Mouse (Mus musculus) retina, postnatal 1 day (tissue): ENCODE measurements around the gene Fam43a.

Source experiments
- DNase-seq: peaks from one replicate; pipeline ENCODE4 v3.0.0-alpha.2; 2012

The Fam43a gene

DNA sequence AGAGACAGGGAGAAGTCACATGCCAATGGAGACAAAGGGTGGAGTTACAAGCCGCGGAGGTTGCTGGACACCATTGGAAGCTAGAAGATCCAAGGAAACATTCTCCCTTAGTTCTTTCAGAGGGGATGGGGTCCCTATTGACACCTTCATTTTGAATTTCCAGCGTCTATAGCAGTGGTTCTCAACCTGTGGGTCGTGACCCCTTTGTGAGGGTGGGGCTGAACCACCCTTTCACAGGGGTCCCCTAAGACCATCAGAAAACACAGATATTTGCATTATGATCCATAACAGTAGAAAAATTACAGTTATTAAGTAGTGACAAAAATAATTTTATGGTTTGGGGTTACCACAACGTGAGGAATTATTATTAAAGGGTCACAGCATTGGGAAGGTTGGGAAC lies 30.0 kb downstream of the Fam43a start:
- no peak for DNase-seq

DNA sequence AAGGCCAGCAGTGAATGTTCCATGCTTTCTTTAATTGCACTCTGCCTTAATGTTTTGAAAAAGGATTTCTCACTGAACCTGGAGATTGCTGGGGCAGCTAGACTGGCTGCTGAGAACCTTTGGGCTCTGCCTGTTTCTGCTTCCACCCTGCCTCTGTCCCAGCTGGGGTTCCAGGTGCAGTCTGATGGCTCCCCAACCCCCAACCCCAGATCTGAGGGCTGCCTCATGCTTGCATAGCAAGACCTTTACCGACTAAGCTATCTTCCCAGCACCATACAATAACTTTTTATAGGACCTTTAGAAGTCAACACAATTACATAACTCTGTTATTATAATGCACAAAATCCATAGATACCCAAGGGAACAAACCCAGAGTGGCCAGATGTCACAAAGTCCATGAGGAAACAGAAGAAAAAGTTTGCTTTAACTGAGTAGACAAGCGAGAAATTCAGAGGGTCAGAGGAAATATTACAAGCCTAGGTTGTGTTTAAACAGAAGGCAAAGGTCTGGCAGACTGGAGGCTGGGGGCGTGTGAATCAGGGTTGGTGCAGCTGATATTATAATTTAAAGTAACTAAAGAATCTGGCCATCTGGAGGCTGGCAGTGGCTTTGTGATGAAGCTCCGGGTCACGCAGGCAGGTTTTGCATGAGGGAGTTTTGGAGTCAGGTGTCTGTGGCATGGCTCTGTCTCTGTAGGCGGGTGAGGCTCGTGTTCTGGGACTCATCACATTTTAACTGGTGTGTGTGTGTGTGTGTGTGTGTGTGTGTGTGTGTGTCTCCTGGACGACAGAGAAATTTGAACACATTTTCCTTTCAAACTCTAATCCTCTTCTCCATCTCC lies 34.6 kb downstream of the Fam43a start:
- DNase-seq: no peak

DNA sequence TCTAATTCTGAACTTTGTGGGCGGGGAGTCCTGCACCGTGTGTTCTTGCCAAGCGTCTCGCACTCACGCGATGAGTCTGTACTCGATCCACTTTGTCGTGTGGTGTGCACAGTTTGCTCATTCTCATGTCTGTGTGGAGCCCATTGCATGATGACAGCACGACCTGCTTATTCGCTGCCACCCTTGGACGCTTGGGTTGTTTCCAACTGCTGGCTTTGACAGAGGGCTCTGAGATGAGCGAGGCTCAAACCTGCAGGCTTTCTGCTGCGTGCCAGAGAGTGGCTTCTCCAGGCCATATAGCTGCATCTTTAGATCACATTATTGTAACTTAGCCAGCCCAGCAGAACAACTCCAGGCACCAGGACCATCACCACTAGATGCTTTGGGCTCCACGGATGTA lies 39.1 kb downstream of the Fam43a start:
- no peak for DNase-seq

DNA sequence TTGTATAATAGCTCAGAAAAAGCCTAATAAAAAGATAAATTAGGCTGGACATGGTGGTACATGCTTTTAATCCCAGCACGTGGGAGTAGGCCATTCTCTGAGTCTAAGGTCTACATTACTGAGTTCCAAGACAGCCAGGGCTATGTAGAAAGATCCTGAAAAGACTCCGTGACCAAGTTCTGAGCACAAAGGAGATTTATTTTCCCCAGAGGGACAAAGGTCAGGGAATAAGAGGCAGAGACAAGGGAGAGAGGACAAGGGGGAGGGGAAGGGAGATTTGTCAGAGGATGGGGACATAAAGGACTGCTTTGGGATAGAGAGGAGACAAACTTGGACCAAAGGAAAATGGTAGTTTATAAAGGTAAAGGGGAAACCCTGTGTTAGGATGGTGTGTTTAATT lies 41.1 kb downstream of the Fam43a start:
- DNase-seq: no peak

DNA sequence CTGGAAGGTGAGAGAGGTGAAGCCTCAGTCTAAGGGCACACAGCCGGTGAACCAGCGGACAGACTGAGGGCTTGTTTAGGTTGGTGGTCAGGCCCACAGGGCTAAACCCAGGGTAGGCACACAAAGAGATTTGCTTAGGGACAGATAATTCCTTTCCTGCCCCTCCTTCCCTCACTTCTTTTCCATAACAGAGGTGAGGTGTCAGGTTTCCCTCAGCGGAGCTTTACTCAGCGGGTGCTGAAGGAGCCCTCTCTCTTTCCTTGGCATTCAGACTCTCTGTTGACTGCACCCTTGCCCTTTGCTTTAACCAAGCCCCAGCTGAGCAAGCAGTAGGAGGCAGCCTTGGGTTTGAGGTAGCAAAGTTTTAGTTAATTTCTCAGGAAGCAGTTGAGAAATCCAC lies 41.9 kb downstream of the Fam43a start:
- no peak for DNase-seq

DNA sequence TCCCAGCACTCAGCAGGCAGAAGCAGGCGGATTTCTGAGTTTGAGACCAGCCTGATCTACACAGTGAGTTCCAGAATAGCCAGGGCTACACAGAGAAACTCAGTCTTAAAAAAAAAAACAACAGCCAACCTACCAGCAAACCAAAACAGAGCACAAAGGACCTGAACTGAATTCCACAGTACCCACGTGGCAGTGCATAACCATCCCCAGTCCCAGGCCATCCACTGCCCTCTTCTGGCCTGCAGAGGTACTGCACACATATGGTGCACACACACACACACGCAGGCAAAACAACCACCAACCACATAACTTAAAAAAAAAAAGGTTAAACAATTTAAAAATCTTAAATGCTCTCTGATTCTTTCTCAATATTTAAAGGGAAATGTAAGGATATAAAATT lies 42.7 kb downstream of the Fam43a start:
- DNase-seq: no peak

DNA sequence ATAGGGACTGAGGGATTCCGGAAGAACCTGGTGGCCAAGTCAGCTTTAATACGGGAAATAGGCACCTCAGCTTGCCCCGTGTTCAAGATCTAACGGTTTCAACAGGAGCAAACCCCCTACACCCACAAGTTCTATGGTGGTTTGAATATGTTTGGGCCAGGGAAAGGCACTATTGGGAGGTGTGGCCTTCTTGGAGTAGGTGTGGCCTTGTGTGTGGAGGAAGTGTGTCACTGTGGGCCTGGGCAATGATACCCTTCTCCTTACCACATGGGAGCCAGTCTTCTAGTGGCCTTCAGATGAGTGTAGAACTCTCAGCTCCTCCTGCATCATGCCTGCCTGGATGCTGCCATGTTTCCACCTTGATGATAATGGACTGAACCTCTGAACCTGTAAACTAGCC lies 45.5 kb downstream of the Fam43a start:
- DNase-seq: no peak

DNA sequence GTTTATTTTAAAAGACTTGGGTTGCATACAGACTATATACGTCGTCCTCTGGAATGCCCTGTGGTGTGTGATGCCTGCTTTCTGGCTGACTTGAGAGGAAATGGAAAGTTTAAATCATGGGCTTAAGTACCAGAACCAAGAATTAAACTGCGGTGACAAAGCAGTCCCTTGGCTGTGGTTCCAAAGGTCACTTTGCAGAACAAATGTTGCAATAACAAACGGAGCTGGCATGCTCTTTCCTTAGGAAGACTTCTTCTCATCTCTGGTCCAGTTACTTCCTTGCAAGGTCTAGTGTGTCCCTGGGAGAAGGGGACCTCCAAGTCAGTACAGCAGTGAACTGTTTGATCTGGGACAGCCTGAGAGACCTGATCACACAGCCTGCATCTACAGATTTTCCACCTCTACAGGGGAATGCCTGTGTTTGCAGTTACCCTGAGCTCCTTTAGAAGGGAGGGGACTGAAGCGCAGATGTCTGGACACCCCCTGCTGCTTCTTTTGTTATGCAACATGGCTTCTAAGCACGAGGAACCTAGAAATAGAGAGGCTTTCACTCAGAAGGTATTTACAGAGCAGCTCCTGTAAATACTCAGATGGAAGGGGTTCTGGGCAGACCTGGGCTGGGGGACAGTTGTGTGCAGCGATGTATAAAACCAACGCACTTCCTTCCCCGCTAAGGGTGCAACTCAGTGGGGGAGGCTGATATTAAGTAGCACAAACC lies 46.5 kb downstream of the Fam43a start:
- DNase-seq: no peak

DNA sequence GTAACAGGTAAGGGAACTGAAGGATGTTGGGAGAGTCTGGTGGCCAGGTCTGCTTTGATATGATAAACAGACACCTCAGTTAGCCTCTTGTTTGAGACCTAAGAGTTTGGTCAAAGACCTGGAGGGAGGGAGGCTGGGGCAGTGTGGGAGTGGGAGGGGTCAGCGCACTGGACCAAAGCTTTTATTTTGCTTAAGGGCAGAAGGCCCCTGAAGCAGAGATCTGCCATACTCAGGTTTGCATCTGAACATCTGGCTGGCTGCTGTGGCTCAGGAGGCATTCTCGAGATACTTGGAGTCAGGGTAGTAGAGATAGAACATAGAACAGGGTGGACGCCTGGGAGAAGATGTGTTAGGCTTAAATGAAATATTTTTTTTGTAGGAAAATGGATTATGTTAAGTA lies 47.3 kb downstream of the Fam43a start:
- no peak for DNase-seq

DNA sequence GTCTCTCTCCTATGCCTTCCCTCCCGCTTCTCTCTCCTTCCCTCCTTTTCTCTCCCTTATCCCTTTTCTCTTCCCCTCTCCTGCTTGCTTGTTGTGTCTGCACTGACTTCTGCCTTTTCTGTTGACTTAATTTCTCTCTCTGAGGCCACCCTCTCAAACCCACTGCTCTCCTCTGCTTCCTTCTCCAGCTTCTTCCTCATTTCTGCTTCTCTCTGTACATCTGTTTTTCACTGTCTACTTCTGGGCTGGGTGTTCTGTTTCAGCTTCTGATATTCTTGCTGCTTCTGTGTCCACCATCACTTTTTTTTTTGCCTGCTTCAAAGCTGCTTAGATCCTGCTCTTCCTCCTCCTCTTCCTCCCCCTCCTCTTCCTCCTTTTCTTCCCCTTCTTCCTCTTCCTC lies 51.8 kb downstream of the Fam43a start:
- DNase-seq: no peak
